Mouse (Mus musculus) layer of hippocampus, adult 9-10 months (tissue): Measurements from ENCODE around the gene Prdm15.

Experiments
- DNase-seq: peaks from one replicate; pipeline ENCODE4 v3.0.0; 2022; ENCODE audit warnings: low spot score

Prdm15 gene

DNA sequence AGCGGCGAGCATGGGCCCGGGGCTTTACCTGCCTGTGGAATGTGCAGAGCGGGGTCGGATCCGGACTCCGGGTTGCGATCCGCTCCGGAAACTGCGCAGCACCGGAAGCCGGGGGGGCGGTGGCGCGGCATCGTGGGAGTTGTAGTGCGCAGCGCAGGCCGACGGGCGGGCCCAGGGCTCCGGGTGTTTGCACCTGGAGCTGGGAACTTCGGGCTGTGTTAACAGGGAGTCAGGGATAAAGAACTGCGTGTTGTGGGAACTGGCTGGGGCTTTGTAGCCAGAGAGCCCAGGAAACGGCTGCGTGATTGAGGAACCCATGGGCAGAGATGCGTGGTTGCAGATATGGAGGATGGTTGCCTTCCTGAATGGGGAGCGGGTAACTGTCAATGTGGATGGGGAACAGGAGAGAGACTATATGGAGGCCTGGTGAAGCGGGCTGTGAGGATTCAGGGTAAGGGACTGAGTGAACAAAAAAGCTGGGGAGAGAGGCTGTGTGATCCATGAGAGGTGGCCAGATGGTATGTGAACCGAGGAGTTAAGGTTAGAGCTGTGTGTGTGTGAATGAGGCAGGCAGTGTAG is at the start of gene Prdm15:
Gene Prdm15, minus strand, starts transcription at position 110 of the 579 bp plus-strand sequence.
- DNase-seq: peak; percentile 76

DNA sequence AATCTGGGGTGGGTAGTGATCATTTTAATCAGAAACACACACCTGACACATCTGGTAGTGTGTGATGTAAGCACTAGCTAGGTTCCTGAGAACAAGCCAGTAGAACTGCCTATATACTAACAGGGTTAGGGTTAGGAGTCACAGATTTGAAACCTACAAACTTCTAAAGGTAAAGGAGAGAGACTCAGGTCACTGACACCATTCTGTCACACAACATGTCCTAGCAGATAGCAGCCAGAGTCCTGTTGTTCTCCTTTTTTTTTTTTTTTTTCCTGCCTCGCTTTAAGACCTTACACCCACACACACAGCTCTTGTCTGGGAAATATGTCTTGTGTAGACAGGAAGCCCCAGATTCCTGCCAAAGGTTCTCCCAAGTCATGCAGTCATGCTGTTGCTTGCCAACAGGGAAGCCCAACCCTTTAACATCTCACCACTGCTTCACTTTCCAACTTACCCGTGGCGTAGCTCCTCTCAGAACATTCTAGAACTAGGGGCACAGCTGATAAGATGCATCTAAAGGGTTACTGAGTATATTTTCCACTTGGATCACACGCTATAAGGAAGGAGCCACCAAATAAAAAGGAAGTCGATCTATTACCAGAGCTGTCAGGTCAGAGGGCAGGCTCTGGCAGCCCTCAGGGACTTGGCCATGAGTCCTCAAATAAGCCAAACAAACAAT is 45.8 kb upstream of the Prdm15 start:
- DNase-seq: no peak

DNA sequence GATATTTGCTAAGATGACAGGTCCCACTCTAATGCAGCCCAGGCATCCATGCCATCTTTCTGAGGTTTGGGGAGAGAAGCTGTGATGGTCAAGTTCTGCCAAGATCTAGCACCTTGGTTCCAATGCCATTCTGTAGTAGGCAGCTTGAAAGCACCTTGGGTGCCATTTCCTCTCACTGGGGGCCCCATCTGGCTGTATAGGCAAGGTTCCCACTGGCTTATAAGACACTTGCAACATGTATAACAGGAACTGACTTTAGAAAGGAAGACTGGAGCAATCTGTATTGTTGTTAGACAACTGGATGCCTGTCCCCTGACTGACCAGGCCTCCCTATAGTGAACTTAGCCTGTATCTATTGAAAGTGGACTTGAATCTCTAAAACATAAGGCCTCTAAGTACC is 36.1 kb upstream of the Prdm15 start:
- no peak for DNase-seq

DNA sequence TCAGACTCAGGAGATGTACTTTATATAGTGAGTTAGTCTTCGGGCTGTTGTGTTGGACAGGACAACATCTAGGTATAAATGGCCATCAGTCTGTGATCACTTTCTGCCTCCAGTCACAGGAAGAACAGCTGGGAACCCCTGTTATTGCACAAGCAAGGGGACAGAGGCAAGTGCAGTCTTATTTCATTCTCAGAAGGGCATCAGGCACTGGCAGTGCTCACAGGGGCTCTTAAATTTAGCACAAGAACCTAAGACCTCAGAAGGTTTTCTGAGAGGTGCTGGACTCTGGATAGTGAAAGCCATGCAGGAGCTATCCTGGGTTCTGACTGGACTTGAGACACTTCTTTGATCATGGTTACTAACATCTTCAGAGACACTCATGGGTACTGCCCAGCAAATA is 32.0 kb upstream of the Prdm15 start:
- DNase-seq: no peak

DNA sequence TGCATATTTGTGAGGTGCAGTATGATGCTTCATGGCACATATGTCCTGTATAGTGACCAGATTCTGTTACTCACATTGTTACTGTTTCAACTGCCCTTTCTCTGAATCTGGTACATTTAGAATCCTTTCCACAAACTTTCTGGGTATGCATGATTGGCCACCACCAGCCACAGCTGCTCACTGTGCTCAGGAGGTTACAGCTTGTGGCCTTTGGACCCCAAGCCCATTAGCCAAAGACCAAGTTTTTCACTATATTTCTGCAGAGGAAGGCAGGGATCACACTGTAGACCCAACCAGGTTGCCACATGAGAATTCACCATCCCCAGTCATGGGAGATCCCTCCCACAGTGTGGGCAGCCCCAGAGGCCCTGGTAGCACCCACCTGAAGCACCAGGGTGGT is 31.2 kb upstream of the Prdm15 start:
- no peak for DNase-seq

DNA sequence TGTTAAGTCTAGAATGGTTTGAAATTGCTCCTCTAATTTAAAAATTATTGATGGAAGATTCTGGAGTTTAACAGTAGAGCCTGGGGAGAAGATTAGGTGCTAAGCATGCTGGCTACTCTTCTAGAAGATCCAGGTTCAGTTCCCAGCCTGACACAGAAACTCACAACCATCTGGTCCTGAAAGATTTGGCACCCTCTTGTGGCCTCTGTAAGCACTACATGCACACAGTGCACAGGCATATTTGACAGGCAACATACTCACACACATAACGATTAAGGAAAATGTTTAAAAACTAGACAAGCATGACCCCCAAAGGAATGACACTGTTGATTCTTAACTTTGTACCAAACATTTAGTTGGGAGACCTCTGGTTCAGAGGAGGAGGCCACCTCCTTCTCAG is 27.5 kb upstream of the Prdm15 start:
- peak; percentile 22 for DNase-seq

DNA sequence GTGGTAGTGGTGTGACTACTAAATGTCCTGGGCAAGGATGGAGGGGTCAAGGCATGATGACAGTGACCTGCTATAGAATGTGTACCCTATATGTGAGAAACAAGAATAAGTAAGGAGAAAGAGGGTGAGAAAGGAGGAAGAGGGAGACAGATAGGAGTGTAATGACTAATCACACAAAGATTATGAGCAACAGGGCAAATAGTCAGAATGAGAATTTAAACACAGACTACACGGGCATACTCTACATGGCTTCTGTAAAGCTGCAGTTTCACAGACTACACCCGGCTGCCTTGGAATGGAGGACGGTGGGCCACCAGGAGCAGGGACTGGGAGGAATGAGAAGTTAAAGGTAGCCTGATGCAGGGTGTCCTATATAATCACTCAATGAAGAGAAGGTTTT is 25.9 kb upstream of the Prdm15 start:
- no peak for DNase-seq

DNA sequence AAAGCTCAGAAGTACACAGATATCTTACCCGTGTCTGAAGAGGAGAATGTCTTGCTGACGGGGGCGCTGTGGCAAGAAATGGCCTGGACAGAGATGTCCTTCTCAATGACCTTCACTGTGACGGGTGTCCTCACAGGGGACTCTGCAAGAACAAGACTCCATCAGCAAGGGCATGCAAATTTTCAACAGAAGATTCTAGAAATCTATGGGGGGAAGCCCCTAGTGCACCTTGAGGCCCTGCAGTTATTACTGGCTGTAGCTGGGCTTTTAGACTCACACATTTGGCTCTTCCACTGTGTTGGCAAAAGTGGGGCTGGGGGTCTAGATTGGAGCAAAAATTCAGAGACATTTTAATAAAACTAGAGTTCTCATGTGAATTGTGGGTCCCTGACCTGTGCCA is 23.5 kb upstream of the Prdm15 start:
- DNase-seq: no peak

DNA sequence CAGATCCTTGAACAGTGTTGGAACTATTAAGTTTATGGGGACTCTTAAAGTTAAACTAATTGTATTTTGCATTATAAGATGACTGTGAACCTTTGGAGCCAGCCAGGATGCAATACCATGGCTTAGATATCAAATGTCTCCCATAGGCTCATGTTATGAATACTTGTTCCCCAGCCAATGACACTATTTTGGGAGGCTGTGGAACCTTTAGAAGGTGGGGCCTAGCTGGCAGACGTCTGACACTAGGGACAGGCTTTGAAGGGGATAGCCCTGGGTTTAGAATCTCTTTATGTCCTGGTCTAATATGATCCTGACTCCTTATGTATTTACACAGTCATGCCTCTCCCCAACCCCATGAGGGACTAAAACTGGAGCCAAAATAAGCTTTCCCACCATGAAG is 22.7 kb upstream of the Prdm15 start:
- DNase-seq: no peak

DNA sequence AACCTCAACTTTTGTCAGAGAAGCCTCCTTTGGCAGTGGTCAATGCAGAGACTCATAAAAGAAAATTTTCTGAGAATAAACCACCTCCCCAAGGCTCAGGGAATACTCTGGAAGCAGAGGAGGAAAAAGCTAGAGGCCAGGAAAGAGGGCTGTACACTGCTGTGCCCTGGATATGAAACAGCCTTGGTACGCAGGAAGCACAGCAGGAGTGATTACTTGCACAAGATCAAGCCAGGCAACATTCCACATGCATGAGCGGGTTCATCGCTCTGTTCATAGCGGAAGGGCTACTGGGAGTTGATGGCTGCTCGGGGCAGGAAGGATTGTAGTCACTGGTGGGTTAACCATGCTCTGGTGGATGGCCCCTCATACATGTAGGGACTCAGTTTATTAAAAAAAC is 21.0 kb upstream of the Prdm15 start:
- DNase-seq: no peak

DNA sequence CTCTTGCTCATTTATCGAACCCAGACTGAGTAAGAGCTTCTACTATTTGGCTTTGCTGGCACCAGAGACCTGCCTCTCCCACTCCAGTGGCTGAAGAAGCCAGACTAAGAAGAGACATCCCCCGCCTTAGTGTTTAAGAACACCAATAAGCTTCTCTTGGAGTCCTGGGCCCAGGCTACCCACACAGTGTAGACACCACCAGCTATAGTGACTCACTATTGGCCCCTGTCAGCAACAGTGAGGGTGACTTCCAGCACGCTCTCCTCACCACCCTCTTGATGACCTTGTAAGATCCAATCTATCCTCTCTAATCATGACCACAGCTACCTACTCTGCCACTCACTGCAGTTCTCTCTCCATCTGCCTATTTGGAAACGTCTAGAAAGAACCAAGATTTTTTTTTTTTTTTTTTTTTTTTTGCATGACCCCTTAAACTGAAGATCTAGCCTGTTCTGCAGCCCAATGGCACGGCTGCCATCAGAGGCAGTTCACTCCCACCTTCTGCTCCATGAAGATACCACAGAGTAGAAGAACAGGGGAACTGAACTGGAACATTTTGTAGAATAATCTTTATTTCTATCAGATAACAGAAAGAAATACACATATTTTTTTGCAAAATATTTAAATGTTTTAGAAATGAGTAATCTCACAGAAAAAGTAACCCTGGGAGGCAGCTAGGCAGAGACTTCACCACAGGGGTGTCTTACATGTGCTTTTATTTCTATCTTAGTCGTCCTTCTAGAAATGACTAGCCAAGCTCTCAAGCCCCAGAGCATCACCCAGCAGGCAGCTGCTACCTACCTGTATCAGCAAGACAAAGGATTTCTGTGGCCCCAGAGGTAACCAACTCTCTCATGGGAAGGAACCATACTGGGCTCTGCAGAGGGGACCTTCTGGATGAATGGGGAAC is 17.8 kb upstream of the Prdm15 start:
- no peak for DNase-seq

DNA sequence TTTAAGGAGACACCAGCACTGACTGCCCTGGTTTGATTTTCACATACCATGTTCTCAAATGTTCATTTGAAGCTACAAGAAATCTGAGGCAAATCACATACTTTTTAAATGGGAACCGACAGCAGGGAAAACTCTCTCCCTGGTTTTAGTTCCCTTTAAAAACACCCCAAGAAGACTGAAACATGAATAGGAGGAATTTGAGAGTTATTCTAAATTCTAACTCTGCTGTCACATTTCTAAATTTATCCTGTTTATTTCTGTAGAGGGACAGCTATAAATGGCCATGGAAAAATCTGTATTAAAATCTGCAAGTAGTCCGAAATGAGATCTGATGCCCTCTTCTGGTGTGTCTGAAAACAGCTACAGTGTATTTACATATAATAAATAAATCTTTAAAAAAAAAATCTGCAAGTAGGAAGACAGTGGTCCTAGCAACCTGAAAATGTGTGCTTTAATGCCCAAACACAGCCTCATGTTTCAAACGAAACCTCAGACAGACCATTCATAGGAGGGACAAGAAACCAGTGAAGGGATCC is 12.3 kb upstream of the Prdm15 start:
- no peak for DNase-seq

DNA sequence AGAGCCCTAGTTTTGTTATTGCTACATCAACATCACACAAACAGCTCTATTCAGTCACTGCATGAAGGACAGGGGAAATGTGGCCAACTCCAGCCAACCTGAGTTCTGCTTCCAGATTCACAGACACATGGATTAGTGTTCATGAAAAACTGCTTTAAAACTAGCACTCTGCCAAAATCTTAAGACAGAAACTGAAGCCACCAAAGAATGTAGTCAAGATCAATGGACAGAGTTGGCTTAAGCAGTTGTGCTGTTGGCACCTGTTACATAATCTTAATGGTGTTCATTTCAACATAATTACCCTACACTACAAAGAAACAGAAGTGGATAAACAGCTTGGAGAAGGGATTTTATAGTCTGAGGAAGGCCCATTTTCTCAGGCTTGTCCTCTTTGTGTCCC is 4.4 kb upstream of the Prdm15 start:
- DNase-seq: no peak

DNA sequence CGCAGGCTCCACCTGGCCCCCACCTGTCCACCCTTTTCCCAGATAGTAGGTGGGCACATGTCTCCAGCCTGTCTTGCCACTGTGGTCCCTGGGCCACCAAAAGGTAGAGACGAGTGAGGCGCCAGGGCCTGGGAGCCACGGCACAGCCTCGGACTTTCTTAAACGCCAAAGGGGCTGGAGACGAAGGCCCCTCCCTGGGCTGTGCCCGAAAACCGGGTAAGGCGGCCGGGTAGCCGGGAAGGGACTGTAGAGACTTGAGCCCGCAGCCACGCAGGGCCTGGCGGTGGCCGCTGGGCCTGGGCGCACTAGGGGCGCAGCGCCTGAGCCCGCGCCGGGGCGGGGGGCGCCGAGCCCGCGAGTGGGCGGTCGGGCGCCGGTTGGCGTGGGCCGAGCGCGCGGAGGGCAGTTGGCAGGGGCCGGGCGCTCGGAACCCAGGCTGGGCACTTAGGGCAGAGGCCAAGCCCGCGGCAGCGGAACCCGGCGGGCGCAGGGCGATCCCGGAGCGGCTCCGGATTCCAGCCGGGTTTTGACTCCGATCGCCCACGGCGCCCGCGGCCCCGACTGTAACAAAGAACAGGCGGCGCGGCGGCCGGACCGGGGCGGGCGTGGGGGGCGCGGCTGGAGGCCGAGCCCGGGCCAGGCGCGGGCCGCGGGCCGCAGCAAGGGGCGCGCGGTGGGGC is 449 bp downstream of the Prdm15 start:
- DNase-seq: peak; percentile 72

DNA sequence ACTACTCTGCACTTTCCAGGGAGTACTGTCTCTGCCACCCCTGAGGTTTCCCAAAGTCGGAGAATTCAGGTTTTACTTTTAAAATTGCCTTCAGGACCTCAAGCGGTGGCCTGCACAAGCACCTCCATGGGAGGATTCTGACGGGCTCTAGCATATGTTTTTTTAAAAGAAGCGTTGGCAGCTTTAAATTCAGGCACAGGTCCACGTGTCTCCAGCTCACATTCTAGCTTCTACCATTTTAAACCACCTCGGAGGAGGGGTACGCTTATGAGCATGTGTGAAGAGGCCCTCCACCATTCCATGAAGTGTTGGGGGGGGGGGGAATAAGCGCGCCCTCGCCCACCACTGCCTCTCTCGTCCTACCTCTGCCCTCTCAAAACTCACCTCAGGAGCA is 986 bp downstream of the Prdm15 start:
- DNase-seq: peak; percentile 35

DNA sequence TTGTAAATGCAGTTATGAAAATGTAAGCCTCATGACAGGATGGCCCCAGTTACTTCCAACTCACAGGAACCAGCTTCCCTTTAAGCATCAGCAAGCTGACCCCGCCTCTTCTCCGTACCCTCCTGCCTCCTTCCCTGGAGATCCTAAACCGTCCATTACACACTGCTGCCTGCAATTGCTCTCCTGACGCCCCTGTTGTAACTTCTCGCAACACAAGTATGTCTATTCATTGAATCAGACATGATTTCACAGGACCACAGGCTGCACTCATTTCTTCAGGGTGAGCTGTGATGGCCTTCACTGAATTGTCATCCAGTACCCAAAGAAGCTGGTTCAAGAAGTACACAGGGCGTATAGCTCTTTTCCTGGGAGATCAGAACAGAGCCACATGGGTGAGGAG is 2.8 kb downstream of the Prdm15 start:
- no peak for DNase-seq

DNA sequence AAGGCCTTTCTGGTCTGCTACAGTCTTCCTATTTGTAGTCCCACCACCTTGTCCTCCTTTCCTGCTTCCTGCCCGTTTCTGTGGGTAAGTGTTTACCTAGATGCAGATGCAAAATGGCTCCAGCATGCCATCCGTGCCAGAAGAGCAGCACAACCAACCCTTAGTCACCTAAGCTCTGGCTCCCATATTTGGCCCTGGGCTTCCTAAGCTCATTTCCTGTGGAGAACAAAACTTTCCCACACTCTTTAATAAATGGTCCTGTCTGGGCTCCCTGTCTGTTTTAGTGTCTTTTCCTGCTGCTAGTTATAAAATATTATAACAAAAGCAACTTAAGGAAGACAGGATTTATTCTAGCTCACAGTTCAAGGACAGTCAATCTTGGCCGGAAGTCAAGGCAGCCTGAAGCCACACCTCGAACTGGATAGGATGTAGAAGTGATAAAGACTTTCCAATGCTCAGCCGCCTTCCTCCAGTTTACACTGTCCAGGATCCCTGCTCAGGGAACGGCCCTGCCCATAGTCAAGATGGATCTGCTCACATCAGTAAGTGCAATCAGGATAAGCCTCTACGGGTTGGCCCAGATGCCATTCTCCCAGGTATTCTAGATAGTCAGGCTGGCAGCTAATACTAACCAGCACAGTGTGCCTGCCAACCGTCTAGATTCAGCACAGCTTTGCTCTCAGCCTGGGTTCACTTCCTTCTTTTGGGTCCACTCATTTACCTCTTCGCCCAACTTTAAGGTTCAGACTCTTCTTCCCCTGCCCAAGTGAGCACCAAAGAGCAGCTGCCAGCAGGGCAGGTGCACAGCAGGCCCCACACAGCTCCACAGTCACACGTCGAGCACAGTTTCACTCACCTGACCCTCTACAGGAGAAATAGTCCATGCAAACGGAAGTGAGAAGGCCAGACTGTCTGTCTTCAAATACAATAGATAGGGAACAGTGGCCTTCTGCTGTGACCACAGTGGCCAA is 6.4 kb downstream of the Prdm15 start:
- DNase-seq: no peak

DNA sequence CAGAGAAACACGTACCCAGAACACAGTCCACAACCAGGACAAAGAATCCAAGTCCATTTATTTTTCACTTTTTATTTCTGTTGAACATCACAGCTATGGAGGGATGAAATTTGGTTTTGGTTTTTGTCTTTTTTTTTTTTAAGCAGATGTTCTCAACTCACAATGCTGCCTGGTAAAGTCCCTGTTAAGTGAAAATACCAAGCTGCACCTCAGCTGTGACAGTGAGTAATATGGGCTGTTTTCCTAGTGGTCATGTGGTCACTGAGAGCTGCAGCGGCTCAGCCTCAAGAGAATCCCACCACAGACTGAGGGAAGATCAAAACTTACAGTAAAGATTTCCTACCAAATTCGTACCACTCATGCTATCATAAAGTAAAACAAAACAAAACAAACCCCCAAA is 19.5 kb downstream of the Prdm15 start:
- no peak for DNase-seq

DNA sequence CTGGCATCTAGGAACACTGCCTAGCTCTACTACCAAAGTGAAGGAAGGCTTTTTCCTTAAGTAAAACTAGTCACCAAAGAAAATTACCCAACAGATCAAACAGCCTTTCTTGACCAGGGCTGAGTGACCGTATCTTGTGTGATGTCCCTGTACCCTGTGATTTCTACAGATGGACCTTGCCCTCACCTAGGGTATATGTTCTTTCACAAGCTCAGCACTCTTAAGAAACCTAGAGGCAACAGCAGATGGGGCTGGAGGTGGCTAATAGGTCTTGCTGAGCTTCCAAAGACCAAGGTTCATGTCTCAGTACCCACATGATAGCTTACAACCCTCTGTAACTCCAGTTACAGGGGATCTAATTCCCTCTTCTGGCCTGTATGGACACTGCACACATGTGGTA is 23.4 kb downstream of the Prdm15 start:
- DNase-seq: no peak

DNA sequence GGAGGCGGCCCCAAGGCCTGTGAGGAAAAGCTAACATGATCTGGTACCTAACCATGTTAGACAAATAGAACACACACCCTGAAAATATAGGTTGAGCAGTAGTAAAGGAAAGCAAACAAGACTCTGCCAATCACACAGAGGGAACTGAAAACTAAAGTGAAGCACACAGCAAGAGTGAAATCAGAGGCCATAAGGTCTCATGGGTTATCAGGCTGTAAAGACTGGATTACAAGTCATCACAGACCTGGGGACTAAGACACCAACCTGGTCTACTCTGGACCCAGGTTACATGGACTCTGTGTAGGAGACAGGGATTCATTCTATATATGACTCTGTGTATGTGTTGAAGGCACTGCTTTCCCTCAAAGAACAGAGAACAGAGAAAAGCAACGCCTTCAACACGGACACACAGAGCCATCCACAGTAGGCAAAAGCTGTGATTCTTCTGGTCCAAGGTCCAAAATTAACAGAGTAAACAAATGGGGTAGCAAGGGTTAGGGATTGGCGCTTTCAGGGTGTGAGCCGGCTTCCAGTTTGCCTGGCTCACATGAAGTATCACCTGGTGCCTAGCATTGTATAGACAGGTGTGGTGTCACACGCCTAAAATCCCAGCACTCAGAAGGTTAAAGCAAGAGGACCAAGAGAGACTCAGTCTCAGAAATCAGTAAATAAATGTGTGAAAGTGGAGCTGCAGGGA is 28.2 kb downstream of the Prdm15 start:
- no peak for DNase-seq

DNA sequence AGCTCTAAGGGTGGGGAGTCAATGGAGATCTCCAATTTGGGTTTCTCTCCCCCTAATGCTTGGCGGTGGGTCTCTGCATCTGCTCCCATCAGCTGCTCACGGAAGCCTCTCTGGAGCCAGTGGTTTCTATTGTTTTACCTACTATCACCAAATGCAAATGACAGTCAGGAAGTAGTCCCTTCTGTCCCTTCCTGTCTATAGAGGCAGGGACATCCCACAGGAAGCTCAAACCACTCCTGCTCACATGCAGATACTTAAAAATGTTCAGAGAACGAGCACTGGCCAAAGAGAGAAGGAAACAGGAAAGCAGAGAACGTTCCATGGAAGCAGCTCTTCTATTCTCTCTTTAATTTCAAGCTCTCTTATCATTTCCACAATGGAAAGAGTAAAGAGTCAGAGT is 32.1 kb downstream of the Prdm15 start:
- no peak for DNase-seq
